Mouse (Mus musculus) thymus, adult 18-20 months (tissue): ENCODE results near the gene Adgrl3.
A peak's percentile ranks its signal among the peaks of the same experiment; 100 is the strongest.

Source experiments
- DNase-seq, 2 experiments: peaks; one replicate each; pipeline ENCODE4 v3.0.0; 2022; ENCODE audit warnings: mixed read lengths in 2 of 2

Adgrl3 gene

DNA sequence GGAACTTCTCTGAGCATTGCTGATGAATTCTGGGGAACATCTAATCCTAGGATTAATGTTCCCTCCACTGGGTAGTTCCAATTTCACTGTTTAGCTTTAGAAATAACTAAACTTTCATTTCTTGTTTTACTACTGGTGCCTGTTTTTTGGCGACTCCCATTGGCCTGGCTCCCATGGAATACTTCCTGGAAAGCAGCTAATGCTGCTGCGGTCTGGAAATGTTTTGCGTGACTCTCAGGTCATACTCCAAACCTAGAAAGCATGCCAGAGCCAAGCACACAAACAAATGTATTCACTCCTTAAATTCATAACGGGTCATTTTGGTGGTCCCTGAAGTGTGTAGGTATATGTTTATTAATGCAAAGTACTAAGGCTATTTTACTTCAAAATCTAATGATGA lies 666.9 kb downstream of the Adgrl3 start:
- DNase-seq, result no peak

DNA sequence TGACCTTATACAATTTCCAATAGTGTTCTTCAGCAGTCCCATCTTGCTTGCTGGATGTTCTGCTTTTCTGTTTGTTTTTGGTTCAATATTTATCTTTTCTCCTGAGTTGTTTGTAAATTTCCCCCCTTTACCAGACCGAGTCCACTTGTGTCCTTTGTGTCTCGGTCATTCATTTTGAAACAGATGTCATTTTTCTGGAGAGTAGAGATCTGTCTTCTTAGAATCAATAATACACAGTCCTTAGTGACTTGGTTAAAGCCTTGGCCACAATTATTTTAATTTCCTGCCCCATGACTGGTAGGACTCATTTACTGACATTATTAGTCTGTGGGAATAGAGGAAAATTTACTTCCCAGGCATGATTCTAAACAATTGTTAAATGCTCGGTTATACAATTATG lies 709.7 kb downstream of the Adgrl3 start:
- DNase-seq, result no peak

DNA sequence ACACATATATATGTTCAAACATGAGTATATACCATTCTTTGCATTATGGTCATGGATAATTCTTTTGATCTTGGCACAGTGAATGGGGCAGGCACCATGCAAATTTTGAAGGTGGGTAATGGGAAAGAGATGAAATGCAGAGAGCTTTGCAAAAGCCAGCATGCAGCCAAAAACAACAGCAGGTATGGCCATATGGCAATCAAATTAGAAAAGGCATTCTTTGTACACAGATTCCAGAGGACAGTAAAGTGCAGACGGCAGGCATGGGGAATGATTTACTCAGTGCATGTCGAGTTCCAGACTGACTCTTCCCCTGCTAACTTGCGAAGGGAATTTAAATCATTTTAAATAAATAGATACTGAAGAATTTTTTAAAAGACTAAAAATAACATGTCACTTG lies 716.1 kb downstream of the Adgrl3 start:
- DNase-seq, result no peak

DNA sequence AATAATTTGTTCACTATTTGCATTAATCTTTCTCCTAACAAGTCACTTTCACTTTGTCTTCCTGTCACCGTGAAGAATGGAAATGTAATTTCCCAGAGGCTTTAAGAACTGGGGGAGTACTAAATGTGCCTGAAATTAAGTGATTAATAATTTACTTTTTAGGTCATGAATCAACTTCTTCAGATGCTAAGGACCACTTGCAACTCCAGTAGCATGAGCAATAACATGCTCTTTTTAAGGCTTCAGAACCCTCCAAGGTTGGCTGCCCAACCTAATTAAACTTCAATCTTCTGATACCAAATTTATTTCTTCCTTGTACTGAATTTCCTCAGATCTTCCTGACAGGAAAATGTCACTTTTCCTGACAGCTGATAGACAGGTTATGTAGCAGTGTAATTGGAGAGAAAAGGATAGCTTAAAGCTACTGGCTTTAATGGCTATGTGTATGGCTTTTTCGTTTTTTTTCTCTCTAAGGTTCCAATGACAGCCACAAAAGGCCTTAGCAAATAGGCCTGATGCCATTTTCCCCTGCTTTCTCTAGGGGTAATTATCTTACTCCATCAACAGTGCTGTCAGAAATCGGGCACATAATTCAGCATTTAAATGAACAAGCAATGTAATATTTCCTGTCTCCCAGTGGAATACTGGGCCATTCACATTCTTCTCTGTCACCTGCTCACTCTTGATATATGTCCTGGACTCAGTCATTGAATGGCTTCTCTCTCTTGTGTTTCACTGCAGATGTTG lies 718.5 kb downstream of the Adgrl3 start:
- no peak for DNase-seq

DNA sequence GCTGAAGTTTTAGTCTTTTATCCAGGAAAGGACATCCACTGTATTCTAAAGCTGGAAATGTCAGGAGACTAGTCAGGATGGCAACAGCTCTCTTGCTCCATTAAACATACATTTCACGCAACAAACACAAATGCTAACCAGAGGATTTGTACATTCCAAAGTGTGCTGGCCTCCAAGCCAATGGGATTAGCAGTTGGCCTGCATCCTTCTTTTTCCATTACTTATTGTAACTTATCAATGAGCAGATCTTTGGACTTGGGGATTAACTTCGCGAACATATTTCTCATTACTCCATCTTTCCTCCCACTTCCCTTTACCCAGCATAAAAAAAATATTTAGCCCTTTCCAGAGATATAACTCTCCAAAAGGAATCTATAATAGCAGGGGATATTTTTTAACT lies 732.5 kb downstream of the Adgrl3 start:
- DNase-seq, result no peak

DNA sequence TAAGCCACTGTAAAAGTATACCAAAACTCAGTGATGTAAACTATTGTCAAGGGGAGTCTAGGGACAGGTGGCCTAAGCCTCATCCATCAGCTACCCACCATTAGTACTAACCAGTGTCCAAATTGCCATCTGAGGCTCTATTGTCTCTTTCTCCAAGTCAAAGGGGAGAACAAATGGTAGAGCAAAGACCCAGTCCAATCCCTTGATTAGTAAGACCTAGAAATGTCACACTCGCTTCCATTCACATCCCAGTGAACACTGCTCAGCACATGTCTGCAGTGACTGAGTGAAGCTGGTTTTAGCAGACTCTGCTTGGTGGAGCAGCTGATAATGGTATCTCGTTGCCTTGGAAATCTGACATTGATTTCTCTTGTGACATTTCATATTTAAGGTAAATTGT lies 735.8 kb downstream of the Adgrl3 start:
- no peak for DNase-seq

DNA sequence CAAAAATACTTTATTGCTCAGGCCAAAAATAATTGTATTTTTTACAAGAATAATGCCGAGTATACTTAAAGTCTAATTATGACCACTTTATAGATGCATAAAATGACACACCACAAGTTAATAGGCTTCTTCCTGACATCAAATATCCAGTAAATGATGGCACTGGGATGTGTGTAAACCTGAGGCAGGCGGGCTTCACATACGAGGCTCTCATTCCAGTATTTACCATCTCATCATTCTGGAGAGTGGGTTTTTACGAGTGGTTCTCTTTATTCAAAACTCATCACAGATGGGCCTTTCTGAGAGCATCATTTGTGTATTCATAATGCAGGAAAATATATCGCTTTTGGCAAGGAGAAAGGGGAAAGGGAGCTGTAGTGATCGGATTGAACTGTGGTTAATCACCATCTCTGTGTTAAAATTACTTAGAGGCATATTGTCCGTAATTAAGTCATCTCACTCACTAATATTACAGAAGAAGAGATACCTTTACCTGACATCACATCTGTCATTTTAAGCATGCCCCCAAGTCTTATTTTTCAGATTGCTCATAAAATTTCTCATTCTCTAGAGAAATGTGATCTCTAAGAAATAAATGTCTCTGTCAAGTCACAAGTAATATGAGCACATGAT lies 737.3 kb downstream of the Adgrl3 start:
- DNase-seq, result no peak

DNA sequence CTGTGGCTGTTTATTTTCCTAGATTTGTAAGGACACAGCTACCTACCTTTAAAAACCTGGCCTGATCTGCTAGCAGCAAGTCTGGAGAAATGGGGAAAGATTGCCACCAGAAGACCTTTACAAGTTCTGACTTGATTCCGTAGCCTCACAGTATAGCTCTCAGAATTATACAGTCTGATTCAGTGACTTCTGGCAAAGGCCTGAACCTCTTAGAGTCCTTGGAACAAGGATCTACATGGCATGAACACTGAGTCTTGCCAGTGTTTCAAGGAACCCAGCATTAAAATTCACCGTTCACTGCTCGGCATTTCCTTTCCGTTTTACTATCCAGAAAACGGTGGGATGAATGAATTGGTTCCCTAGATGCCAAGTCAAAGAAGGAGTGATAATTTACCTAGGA lies 756.3 kb downstream of the Adgrl3 start:
- DNase-seq, result no peak

DNA sequence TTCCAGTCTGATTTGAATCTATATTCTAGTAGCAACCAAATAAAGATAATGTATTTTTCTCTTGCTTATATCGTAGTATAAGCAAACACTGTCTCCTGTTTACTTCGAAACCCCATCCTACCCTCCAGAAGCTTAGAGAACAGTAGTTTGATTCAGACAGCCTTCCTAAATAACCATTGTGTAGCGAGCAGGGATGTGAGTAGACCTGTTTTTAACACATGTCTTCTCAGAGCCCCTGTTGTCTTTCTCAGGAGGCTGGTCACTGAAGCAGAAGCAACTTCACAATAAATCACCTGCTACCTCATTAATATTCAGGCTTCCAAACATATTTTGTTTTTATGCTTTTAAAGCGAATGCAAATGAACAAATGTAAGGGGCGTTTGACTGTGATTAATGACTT lies 756.8 kb downstream of the Adgrl3 start:
- DNase-seq, result no peak

DNA sequence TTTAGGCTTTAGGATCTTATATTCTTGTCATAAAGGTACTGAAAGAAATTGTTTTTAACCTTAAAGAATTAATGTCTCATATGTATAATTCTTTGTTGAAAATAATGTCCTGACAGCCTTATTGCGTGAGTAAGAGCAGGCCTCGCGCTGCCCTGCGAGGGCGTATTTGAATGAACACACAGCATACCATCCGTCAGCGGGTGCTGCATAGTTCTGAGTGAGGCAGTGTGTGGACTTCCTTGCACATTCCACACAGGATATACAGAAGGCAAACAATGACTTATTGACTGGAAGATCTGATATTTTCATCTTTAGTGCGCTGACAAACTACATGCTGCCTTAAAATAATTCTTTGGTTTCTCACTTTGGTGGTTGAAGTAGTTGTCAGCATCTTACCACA lies 764.8 kb downstream of the Adgrl3 start:
- DNase-seq, result no peak

DNA sequence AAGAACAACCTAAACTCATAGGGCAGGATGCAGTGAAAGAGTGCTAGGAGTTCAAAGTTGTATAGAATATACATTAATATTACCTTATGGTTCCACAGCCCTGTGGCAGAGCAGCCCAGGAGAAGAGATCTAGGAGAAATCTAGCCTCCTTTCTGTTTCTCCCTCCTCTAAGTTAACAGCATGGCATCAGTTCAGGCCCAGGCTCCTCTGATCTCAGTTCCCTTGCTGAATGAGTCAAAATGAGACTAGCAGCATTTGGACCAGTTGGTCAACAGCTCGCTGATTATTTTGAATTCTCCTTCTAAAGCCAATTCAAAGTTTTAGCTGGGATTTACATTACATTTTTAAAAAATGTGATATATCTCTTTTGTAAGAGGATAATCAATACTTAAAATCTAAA lies 770.8 kb downstream of the Adgrl3 start:
- no peak for DNase-seq

DNA sequence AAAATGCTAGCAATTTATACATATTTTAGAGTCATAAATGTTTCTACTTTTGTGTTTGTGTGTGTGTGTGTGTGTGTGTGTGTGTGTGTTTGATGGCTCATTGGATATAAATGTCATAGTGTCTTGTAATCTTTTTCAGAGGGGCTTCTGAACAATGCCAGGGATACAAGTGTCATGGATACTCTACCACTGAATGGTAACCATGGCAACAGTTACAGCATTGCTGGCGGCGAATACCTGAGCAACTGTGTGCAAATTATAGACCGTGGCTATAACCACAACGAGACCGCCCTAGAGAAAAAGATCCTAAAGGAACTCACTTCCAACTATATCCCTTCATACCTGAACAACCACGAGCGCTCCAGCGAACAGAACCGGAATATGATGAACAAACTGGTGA lies 774.2 kb downstream of the Adgrl3 start:
- DNase-seq, result no peak

DNA sequence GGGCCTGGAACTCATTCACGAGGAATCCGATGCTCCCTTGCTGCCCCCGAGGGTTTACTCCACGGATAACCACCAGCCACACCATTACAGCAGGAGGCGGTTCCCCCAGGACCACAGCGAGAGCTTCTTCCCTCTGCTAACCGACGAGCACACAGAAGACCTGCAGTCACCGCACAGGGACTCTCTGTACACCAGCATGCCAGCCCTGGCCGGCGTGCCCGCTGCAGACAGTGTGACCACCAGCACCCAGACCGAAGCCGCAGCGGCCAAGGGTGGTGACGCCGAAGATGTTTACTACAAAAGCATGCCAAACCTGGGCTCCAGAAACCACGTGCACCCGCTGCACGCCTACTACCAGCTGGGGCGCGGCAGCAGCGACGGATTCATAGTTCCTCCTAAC lies 774.7 kb downstream of the Adgrl3 start:
- DNase-seq, result peak in 1 of 2 experiments; percentile 0

DNA sequence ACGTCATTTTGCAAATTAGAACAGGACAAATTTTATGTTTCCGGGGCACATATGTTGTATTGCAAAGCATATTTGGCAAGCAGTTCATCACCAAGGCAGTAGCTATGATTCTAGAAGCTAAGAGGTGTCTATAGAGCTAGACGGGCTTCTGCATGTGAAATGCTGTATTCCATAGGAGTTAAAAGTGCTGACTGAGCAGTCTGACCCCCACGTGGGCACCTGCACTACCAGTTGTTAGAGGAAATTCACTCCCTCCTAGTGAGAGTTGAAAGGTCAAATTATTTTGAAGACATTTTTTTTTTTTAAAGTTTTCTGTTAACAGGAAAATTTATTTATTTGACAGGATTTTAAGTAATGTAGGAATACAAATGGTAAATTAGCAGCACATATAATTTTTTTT lies 776.2 kb downstream of the Adgrl3 start:
- no peak for DNase-seq

DNA sequence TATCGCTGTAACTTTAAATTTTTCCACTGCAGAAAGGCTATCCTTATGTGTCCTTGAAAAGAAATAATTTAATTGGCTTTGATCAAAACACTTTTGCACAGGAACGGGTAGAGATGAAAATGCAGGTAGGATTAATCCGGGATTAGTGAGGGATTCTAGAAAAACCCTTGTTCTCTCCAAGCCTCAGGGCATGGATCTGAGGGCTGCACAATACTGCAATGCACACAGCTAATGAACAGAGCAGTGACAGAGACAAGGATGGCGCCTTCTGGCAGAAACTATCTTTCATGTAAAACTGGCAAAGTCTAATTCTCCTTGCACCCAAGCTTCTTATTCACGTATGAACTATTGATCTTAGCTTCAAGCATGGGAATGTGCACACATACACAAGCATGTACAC lies 791.0 kb downstream of the Adgrl3 start:
- DNase-seq, result no peak

DNA sequence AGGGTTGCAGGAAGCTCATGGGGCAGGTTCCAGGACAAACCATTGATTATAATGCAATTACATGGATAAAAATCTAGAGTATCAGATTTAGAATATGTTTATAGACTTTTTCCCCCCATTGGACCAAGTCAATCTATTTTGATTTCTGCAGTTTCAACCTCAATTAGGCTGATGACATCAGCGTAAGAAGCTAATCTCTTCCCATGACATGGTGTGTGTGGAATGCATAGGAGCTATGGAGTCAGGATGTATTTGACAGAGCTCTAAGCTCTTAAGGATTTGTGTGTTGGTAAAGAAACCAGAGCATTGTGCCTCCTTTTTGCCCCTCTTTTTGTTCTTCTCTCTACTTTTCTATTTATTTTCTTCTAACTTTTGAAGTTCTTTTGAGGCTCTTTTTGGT lies 812.1 kb downstream of the Adgrl3 start:
- no peak for DNase-seq

DNA sequence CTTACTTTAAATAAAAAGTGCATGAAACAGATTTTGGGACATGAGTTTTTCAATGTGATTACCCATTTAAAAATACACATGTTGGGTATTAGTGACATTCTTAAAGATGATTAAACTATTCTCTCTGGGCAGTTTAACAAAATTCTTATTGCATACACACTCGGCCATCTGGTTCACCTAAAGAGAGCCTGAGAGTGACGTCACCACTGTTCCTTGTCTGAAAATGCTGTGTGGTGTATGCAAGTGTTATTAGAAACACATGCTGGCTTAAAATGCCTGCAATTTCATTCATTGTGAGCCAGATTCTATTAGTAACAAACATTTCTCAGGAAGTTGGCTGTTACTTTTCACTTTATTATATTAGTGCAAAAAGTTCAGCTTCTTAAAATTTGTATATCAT lies 812.7 kb downstream of the Adgrl3 start:
- no peak for DNase-seq

DNA sequence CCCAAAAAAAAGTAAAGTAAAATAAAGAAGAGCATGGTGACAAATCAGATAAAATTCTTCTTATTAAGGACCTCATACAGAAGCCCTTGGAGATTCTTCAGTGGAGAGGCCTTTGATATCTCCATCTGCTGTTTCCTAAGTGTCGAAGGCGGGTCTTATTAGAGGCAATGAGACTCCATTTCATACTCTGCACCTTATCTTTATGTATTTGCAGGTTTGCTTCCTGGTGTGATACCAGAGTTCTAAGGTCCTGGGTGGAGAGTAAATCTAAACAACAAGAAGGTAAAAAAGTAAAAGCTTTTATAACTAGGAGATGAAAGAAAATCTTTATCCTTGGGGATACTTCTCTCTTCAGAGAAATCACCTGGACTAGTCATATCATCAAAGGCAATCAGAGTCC lies 817.9 kb downstream of the Adgrl3 start:
- DNase-seq, result no peak

DNA sequence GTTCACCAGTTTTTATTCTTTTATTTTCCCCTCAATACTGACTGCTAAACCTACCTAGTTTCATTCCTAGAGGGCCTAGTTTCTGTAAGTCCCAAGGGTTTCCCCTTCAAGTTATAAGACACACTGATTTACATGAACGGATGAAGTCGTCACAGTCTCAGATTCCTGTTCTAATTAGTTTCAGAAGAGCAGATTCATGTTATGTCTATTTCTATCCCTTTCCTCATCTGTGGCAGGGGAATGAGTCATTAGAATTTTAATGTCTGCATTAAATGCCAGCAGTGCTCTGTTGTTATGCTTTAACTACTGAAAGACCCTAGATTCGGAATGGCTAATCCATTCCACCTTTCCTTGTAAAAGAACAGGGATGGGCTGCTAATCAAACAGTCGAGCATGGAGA lies 823.9 kb downstream of the Adgrl3 start:
- no peak for DNase-seq

DNA sequence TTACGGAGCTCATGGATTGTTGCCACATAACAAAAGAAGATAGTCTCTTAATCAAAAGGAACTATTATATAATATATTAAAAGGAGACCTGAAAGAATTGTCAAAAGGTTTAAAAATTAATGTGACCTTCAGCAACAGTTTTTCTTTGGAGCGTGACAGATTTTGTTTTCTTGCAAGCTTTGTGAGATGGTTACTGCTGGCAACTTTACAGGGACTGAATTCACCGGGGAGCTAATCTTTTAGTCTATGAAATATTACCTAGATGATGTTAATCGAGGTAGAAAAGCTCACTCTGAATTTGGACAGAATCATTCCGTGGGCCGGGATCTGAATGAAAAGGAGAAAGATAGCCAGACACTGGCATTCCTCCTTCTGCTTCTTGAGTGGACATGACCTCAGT lies 850.4 kb downstream of the Adgrl3 start:
- DNase-seq, result no peak
